Mouse (Mus musculus): Measurements from ENCODE around the gene 2610528A11Rik. TPM values are rescaled to one million over a fixed set of nuclear protein-coding genes. Genes with fewer than 3 reads are reported as not detected.
"Not testable (repeated sequence)": the region's sequence is repeated elsewhere in the genome, so short reads cannot be mapped to it uniquely, and the experiment has no call there.

Gene 2610528A11Rik
- polyA plus RNA-seq (2012; rRNA removed): 0.38 and 3.6 TPM in 2 replicates

GRCm38 (mm10) chr14:37113922-37114321 is at the start of gene 2610528A11Rik:
TSS of gene 2610528A11Rik (minus strand) at chr14:37114022.
- no peak for TF ChIP-seq CTCF (IDR thresholded peaks at IDR 0.05; ENCODE audit: extremely low read depth, insufficient read length, insufficient replicate concordance, low read depth, low read length)
- TF ChIP-seq POLR2A (IDR thresholded peaks at IDR 0.05; ENCODE audit: low read depth, low read length): no peak
- Histone ChIP-seq H3K4me1 (ENCODE audit: control insufficient read depth, insufficient read depth, insufficient read length, low read length) (no peaks in the 10 kb centered on the region), H3K27ac (ENCODE audit: insufficient read depth, low read depth, low read length) (no peak within 1 kb of the TSS), H3K36me3 (ENCODE audit: control insufficient read depth, insufficient read depth, low read length) (no peaks in the 10 kb centered on the region), H3K4me3 (ENCODE audit: low read depth, low read length) (no peak within 1 kb of the TSS), H3K27me3 (ENCODE audit: control insufficient read depth, insufficient read depth, low read length) (no peaks in the 10 kb centered on the region)
- WGBS: 65% methylated on average over 3 of the region's 3 CpGs

GRCm38 (mm10) chr14:37163277-37163956 is 49.6 kb upstream of the 2610528A11Rik start:
- Histone ChIP-seq H3K27me3 (ENCODE audit: control insufficient read depth, insufficient read depth, low read length) (no peaks in the 10 kb centered on the region), H3K4me3 (ENCODE audit: low read depth, low read length) (no peak overlapping the region), H3K36me3 (ENCODE audit: control insufficient read depth, insufficient read depth, low read length) (no peaks in the 10 kb centered on the region), H3K4me1 (ENCODE audit: control insufficient read depth, insufficient read depth, insufficient read length, low read length) (no peaks in the 10 kb centered on the region), H3K27ac (ENCODE audit: insufficient read depth, low read depth, low read length) (no peak overlapping the region)
- 60% methylated on average over 4 of the region's 4 CpGs for WGBS
- TF ChIP-seq POLR2A (IDR thresholded peaks at IDR 0.05; ENCODE audit: low read depth, low read length) (no peak), CTCF (IDR thresholded peaks at IDR 0.05; ENCODE audit: extremely low read depth, insufficient read length, insufficient replicate concordance, low read depth, low read length) (no peak)

GRCm38 (mm10) chr14:37154391-37154790 is 40.6 kb upstream of the 2610528A11Rik start:
- H3K27ac ChIP-seq (ENCODE audit: insufficient read depth, low read depth, low read length): no peak overlapping the region
- H3K27me3 ChIP-seq (ENCODE audit: control insufficient read depth, insufficient read depth, low read length): no peaks in the 10 kb centered on the region
- H3K36me3 ChIP-seq (ENCODE audit: control insufficient read depth, insufficient read depth, low read length): no peaks in the 10 kb centered on the region
- WGBS: 95% methylated on average over 1 of the region's 1 CpGs
- no peak overlapping the region for H3K4me3 ChIP-seq (ENCODE audit: low read depth, low read length)
- H3K4me1 ChIP-seq (ENCODE audit: control insufficient read depth, insufficient read depth, insufficient read length, low read length): no peaks in the 10 kb centered on the region
- TF ChIP-seq POLR2A (IDR thresholded peaks at IDR 0.05; ENCODE audit: low read depth, low read length) (no peak), CTCF (IDR thresholded peaks at IDR 0.05; ENCODE audit: extremely low read depth, insufficient read length, insufficient replicate concordance, low read depth, low read length) (no peak)

GRCm38 (mm10) chr14:37139051-37139710 is 25.4 kb upstream of the 2610528A11Rik start:
- 66% methylated on average over 8 of the region's 8 CpGs for WGBS

GRCm38 (mm10) chr14:37137596-37137995 is 23.8 kb upstream of the 2610528A11Rik start:
- not testable (repeated sequence) for H3K4me3 ChIP-seq (ENCODE audit: low read depth, low read length); H3K27me3 ChIP-seq (ENCODE audit: control insufficient read depth, insufficient read depth, low read length)
- 78% methylated on average over 2 of the region's 3 CpGs for WGBS

More at GRCm38 (mm10) chr14:37139051-37139710, 25.4 kb upstream of the 2610528A11Rik start:
- Histone ChIP-seq H3K27ac (ENCODE audit: insufficient read depth, low read depth, low read length) (no peak overlapping the region), H3K4me1 (ENCODE audit: control insufficient read depth, insufficient read depth, insufficient read length, low read length) (peaks cover 3% of the 10 kb centered on the region), H3K27me3 (ENCODE audit: control insufficient read depth, insufficient read depth, low read length) (no peaks in the 10 kb centered on the region), H3K4me3 (ENCODE audit: low read depth, low read length) (no peak overlapping the region), H3K36me3 (ENCODE audit: control insufficient read depth, insufficient read depth, low read length) (no peaks in the 10 kb centered on the region)
- no peak for TF ChIP-seq CTCF (IDR thresholded peaks at IDR 0.05; ENCODE audit: extremely low read depth, insufficient read length, insufficient replicate concordance, low read depth, low read length)
- TF ChIP-seq POLR2A (IDR thresholded peaks at IDR 0.05; ENCODE audit: low read depth, low read length): no peak

GRCm38 (mm10) chr14:37136110-37136509 is 22.3 kb upstream of the 2610528A11Rik start:
- Histone ChIP-seq H3K4me3 (ENCODE audit: low read depth, low read length) (no peak overlapping the region), H3K27ac (ENCODE audit: insufficient read depth, low read depth, low read length) (no peak overlapping the region), H3K27me3 (ENCODE audit: control insufficient read depth, insufficient read depth, low read length) (no peaks in the 10 kb centered on the region), H3K4me1 (ENCODE audit: control insufficient read depth, insufficient read depth, insufficient read length, low read length) (peaks cover 3% of the 10 kb centered on the region), H3K36me3 (ENCODE audit: control insufficient read depth, insufficient read depth, low read length) (peaks cover 11% of the 10 kb centered on the region)
- no peak for TF ChIP-seq POLR2A (IDR thresholded peaks at IDR 0.05; ENCODE audit: low read depth, low read length)
- TF ChIP-seq CTCF (IDR thresholded peaks at IDR 0.05; ENCODE audit: extremely low read depth, insufficient read length, insufficient replicate concordance, low read depth, low read length): no peak
- WGBS: 72% methylated on average over 4 of the region's 4 CpGs

More at GRCm38 (mm10) chr14:37137596-37137995, 23.8 kb upstream of the 2610528A11Rik start:
- H3K4me1 ChIP-seq (ENCODE audit: control insufficient read depth, insufficient read depth, insufficient read length, low read length); H3K27ac ChIP-seq (ENCODE audit: insufficient read depth, low read depth, low read length); H3K36me3 ChIP-seq (ENCODE audit: control insufficient read depth, insufficient read depth, low read length): not testable (repeated sequence)

- H3K27me3 ChIP-seq (ENCODE audit: control insufficient read depth, insufficient read depth, low read length): no peaks in the 10 kb centered on the region
- 2% methylated on average over 10 of the region's 10 CpGs for WGBS
- H3K27ac ChIP-seq (ENCODE audit: insufficient read depth, low read depth, low read length): peak overlapping the region; percentile 48
- peaks cover 13% of the 10 kb centered on the region for H3K36me3 ChIP-seq (ENCODE audit: control insufficient read depth, insufficient read depth, low read length)
- H3K4me3 ChIP-seq (ENCODE audit: low read depth, low read length): peak overlapping the region; percentile 84
- TF ChIP-seq POLR2A (IDR thresholded peaks at IDR 0.05; ENCODE audit: low read depth, low read length) (no peak), CTCF (IDR thresholded peaks at IDR 0.05; ENCODE audit: extremely low read depth, insufficient read length, insufficient replicate concordance, low read depth, low read length) (no peak)
- peaks cover 3% of the 10 kb centered on the region for H3K4me1 ChIP-seq (ENCODE audit: control insufficient read depth, insufficient read depth, insufficient read length, low read length)
These were observed 21.8 kb upstream of the 2610528A11Rik start for GRCm38 (mm10) chr14:37135671-37136070.
